Mouse (Mus musculus): ENCODE data around the gene Wsb2.

GRCm38 (mm10) chr5:117347838-117348237 is 9.3 kb upstream of the Wsb2 start:
- TF ChIP-seq CEBPB (IDR thresholded peaks at IDR 0.05; ENCODE audit: low read depth) (no peak), CTCF (IDR thresholded peaks at IDR 0.05; ENCODE audit: control insufficient read depth, insufficient read depth, insufficient read length) (no peak)
